Mouse (Mus musculus): ENCODE measurements around the gene Fbxo11.

GRCm38 (mm10) chr17:88034418-88034817, 30.7 kb downstream of the Fbxo11 start:
- no peak for TF ChIP-seq EP300 (IDR thresholded peaks at IDR 0.05; ENCODE audit: low read depth)
- no peak for TF ChIP-seq CTCF (IDR thresholded peaks at IDR 0.05; ENCODE audit: low read depth)
